Mouse (Mus musculus) c-Kit-positive CD71-positive TER-119-negative erythroid progenitor cells, embryonic 14.5 days (primary cell): ENCODE data around the gene Ikzf5.

Experiments
- DNase-seq: peaks from one replicate; pipeline ENCODE4 v3.0.0-alpha.2; 2013; ENCODE audit warnings: low read depth

Gene Ikzf5

DNA sequence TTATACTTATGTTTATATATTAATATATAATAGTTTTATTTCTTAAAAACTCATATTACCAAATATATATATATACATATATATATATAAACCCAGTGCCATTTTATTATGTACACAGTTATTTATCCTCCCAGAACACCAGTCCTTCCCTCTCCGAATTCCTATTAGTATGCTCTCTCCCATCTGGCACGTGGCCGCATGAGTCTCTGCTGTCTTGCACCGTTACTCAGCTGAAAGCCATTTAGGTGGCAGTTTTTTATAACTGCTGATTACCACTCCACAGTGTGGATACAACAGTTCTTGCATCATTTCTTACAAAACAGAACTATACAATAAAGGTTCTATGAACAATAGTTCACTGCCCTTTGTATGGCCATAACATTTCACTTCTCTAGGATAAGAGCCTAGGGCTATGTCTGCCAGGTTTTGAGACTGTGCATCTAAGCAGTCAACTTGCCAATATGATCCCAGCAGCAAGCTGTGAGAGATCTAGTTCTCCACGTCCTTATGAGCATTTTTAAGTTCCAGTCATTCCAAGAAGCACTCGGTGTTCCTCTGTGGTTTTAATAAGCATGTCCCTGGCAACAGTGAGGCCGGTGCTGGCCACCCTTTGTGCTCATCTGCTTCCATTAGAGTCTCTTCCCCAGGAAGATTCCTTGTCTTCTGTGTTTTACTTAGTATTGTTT, 64.3 kb downstream of the Ikzf5 start:
- no peak for DNase-seq
